Mouse (Mus musculus): ENCODE measurements at regions not wholly inside any gene's neighbourhood (a gene's known extent, or its start where the extent isn't known, plus 50 kb on each side); places are given as distances from the start of the nearest gene placed in this dataset.

DNA sequence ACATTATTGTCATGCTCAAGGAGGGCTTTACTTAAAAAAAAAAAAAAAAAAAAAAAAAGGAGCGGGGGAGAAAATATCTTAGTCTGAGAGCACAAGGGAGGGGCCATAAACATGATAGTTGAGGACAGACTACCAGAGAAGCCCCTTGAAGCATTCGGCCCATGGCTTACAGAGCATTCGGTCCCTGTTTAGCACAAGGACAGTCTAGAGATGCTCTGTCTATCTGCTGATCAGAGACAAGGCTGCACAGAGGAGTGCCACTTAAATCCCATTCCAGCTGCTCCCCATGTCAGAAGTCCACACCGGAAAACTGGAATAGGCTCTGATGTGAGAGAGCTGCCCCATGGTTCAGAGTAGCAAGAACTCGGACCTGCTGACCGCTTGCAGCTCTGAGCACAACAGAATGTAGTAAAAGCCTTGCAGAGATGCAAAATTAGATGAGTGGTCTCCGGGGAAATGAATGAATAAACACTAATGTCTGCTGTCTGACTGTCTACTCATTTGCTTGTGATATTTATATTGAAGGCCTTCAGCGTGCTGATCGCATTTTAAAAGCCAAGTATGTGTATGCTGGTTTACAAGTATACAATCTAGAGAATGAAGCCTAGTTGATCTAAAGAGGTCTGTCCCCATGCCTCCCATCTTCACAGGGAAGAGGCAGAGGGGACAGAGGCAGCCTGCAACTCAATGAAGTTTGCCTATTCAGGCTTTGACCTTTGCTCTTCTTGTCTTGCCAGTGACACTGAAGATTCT is 158.4 kb upstream of the Zbtb20 start:
- TF ChIP-seq CTCF (IDR thresholded peaks at IDR 0.05; ENCODE audit: borderline replicate concordance, insufficient read depth, low read depth, low read length) (no peak), POLR2A (IDR thresholded peaks at IDR 0.05; ENCODE audit: borderline replicate concordance, insufficient read depth, low read length) (no peak)

Data from cerebellum, adult 2 months (tissue).